Mouse (Mus musculus) skeletal muscle tissue, adult 2 months (tissue): Measurements from ENCODE around the gene Kcnh2.

Experiments used
- DNase-seq: peaks from one replicate; pipeline ENCODE4 v3.0.0-alpha.2; 2012; ENCODE audit warnings: low read depth, low spot score

Kcnh2 gene

DNA sequence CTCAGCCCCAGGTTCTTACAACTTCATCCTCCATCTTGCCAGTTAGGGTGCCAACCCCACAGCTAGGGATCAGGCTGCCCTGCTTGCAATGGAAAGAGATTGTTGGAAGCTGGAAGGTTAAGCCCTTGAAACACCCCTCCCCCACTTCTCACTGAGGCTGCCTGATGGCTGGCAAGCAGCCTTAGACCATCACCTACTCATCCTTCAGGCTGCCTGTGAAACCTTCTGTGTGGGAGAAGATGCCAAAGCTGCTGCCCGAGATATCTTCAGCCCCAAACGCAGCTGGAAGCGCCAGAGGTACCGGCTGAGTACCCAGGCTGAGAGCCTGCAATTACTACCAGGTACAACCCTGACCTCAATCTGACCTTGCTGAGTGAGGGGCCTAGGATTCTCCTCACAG lies 28.1 kb upstream of the Kcnh2 start:
- no peak for DNase-seq

DNA sequence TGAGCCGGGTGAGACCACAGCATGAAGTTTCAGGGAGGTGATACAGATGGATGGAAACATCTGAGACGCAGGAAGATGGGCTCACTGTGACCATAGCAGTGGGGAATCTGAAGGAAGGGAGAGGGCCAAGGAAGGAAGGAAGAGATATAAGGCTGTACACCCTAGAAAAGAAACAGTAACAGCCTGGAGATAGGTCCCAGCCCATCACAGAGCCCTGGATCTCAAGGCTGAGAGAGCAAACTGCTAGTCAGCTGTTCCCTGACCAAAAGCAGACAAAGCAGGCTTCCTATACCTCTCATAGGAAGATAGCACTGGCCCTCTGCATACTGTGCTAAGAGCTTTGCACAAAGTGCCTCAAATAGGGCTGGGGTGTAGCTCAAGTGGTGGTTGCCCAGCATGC lies 27.3 kb upstream of the Kcnh2 start:
- DNase-seq = no peak

DNA sequence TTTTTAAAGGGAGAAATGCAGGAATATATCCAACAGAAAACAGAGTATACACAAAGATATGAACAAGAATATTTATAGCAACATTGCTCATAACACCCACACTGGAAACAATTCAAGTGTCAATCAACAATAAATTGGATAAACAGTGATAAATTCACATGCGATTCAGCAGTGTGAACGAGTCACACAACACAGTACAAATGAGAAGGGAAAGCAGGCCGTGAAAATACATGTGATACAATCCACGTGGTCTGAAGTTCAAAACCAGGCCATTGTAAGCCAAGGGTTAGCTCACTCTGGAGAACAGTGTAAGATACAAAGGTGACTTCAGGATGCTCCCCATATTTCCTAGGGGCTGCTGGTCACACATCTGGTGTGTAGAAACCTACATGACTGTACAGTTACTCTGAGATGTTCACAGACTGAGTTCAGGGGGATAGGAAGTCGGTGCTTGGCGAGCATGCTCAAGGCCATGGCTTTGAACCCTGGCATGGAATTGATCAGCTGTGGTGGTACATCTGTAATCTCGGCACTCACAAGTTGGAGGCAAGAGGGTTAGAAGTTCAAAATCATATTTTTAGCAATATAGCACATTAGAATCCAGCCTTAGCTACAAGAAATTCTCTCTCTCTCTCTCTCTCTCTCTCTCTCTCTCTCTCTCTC lies 23.4 kb upstream of the Kcnh2 start:
- no peak for DNase-seq

DNA sequence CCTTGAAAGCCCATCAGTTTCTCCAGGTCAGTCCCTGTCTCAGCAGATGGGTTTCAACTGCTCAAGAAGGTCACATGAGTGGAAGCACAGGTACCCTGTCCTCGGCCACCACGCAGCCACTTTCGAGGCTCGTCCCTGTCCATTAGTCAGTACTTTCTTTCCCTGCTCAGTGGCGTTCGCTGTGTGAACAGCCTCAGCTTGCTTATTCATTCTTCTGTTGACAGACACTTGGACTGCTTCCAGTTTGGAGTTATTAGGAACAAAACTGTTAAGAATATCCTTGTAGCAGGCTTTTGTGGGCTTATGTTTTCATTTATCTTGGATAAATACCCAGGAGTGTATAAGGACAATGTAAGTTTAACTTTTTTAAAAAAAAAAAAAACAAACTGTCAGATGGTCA lies 22.8 kb upstream of the Kcnh2 start:
- DNase-seq = no peak

DNA sequence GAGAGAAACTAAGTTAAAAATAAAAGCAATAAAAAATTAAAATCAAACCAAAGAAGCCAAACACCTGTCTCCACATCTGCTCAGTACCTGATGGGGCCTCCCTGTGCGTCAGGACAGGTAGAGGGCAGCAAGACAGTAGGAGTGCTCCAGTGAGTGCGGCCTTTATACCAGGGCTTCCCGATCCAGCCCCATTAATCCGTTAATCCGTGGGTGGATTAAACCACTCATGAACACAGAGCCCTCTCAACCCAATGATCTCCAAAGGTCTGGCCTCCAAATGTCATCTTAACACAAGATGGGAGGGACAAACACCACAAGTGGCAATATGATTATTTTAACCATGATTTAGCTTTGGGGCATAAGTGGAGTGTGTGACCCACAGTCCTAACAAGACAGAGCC lies 22.4 kb upstream of the Kcnh2 start:
- DNase-seq = no peak

DNA sequence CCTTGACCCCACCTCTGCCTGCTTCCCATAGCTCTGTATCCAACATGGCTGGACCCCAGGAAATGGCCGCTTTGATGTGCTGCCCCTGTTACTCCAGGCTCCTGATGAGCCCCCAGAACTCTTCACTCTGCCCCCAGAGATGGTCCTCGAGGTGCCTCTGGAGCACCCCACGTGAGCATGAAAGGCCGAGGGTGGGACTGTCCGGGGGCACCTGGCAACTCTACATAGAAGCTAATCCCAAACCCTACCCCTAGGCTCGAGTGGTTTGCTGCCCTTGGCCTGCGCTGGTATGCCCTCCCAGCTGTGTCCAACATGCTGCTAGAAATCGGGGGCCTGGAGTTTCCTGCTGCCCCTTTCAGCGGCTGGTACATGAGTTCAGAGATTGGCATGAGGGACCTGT lies 18.4 kb upstream of the Kcnh2 start:
- DNase-seq = no peak

DNA sequence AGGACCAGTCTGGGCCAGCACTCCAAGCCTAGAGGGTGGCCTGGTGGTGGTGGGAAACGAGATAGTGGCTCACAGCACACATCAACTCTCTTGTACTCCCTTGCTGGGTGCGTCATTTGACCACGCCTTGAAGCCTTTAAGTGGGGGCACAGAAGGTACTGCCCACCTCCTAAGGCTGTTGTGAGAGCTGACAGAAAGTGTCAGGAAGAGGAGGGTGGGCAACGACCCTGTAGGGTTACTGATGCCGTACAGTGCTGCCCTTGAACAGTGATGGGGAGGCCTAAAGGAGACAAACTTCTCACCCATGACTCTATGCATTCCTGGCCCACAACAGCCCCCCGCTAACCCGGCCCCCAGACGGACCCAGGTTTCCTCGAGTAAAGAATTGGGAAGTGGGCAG lies 15.0 kb upstream of the Kcnh2 start:
- no peak for DNase-seq

DNA sequence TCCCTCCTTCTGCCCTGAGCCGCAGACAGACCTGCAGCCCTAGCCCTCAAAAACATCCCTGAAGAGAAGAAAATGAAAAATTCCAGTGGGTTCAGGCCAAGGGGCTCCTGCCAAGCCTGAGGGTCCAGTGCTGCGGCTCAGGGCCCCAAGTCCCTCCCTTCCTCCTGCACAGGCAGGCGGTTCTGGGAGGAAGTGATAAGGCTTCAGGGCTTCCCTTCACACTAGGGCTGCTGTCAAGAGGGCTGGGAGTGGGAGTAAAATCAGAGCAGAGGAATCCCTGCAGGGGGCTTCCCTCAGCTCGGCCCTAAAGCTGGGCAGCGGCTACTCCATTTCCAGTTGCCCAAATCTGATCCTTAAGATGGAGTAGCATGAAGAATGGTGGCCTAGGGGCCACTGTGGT lies 14.1 kb upstream of the Kcnh2 start:
- DNase-seq = no peak

DNA sequence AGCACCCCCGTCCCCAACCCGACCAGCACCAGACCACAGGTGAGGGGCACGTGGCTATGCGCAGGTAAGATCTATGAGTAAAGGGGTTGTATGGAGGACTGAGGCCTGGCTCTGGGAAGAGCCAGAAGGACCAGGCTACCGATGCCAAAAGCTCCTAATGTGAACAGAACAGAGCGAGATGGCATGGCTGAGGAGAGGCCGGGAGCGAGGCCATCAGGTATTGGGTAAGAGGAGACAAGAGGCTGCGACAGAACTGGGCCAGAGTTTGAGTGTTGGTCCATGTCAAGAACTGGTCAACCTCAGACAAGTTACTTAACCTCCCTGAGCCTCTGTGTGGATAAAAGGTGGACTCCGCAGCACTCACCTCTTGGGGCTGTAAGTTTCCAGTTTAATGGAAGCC lies 13.6 kb upstream of the Kcnh2 start:
- DNase-seq = no peak

DNA sequence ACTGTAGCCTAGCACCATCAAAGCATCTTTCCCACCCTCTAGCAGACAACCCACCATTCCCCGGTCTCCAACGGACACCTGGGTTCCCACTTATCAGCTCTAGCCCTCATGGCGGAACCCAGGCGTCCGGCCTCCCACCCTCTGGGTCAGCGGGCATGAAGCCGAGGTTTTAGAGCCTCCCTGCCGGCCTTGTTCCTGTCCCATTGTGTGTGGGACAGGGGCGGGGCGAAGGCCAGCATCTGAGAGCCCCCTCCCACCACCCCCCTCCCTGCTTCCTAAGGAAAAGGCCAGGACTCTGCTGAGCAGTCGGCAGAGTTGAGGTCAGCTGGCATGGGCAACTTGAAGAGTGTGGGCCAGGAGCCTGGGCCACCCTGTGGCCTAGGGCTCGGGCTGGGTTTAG lies 13.1 kb upstream of the Kcnh2 start, which contains the start of gene Nos3:
Gene Nos3 (plus strand): TSS at position 303 of the 400 bp plus-strand sequence.
- peak; percentile 29 for DNase-seq

DNA sequence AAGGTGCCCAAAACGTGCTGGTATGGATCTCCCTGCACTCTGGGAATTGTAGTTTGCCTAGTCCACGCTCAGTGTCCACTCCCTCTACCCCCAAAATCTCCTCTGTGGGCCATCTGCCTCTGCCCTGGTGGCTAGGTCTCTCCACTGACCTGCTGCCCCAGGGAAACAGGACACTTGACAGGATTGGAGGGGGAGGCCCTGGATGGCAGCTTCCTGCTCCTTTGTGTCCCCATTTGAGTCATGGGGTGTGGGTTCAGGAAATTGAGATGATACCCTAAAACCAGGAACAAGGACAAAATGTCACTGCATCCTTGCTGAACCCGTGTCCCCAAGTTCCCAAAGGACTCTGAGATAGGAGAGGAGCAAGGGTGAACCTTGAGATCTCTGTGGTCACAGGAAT lies 12.7 kb upstream of the Kcnh2 start:
- no peak for DNase-seq

DNA sequence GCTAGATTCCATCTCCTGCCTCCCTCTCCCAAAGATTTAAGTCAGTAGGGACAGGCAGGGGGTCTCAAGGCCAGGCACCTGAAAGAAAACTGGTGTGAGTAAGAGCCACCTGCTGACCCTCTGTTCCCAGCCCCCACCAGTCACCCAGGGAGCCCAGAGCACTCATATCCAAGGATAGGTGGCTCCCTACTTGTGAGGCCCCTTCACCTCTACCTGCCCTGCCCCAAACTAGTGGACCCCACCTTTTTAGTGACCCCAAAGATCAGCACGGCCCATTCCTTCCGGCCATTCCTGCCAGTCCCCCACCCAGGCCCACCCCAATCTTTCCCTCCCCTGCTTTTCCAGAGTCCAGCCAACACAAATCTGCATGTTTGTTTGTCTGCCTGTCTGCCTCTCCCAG lies 12.1 kb upstream of the Kcnh2 start:
- DNase-seq = no peak

DNA sequence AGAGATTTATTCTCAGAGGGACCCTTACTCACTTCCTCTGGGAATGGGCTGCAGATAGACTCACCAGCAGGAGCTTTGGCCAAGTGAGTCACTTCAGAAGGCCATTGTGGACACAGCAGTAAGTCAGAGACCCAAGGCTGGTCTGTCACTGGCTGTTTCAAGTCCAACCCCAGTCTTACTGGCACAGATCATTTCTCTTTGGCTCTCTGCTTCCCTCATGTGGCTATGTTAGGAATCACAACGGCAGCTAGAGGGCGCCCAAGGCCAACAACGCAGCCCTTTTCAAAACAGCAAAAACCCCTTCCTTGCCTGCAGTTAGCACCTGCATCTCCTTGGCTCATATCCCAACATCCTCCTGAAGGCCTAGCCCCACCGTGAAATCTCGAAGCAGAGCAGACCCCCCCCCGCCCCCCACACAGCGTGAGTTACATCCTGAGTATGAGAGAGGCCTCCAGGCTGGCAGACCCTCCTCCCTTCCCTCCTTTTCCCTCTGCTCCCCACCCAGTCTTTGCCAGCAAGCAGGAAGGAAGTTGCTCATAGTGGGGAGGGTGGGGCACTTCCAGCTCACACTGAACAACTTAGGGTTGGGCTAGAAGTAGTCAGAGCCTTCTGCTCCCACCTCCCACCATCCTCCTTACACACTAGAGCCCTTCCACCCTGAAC lies 9.5 kb upstream of the Kcnh2 start:
- peak; percentile 57 for DNase-seq

DNA sequence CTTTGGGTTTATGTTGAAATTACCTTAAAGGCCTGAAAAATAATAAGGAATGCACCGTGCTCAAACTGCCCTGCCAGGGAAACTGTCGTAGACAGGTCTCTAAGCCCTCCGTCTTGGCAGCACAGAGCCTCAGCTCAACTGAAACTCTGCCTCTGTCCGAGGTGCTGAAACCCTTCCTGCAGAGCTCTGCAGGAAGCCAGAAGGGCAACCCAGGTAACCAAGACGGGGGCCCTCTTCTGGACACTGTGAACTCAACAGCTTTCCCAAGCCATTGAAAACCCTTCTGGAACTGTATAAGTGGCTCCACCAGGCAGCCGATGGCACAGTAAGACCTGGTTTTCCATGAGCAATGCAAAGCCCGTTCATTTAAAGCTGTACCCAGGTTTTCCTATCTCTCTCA lies 6.1 kb upstream of the Kcnh2 start:
- peak; percentile 81 for DNase-seq

DNA sequence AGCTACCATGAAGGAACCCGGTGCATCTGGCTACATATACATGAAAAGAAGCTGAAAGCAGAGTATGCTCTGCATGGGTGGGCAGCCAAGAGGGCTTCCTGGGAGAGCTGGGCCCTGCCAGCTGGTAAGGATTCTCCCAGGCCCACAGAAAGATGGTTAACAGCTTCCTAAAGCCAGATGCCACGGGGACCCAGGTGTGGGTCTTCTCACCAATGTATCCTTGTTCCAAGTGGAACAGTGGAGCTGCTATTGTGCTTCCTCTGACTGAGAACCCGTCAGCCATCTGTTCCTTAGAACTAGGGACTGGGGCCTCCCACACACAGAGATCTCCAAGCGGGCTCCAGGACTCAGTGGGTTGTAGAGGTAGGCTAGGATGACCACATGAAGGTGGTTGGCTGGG lies 5.4 kb upstream of the Kcnh2 start:
- no peak for DNase-seq

DNA sequence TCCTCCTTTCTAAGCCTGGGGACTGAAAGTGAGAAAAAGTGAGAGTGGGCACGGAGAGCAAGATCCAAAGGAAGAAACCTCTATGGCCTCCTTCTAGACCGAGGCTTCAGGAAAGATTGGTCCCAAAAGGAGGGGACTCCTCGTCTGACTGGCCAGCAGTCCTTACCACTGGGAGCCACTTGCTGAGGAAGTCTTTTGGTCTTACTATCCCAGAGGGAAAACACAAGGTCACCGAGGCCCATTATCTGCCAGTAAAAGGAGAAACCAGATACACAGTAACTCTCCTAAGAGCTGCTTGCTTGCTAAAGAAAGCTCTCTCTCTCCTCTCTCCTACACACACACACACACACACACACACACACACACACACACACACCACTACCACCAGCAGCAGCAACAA lies 1.9 kb upstream of the Kcnh2 start:
- DNase-seq = no peak

DNA sequence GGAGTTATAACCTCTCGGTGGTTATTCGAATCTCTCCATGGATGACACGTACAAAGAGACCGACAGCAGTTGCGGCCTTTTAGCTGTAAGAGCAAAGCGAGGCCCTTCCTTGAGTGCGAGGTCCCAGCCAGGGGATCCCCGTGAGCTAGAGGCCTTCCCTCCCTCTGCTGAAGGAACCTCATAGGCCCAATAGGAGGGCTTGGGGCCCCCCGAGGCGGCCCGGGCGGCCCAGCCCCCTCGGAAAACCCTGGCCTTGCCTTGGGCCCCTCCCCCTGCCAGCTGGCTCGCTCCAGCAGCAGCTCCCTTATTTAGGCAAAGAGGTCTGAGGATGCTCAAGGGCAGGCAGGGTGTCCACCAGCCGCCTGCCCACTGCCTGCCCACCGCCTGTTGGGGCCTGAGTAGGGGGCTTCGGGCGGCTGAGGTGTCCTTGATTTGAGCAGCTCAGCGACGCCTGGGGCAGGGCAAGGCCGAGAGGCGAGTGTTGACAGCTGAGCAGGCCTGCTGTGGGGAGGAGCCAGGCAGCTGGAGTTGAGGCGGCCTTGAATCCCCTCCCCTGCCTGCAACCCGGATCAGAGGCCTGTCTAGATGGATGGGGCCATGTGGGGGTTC lies 951 bp upstream of the Kcnh2 start:
- DNase-seq = no peak

DNA sequence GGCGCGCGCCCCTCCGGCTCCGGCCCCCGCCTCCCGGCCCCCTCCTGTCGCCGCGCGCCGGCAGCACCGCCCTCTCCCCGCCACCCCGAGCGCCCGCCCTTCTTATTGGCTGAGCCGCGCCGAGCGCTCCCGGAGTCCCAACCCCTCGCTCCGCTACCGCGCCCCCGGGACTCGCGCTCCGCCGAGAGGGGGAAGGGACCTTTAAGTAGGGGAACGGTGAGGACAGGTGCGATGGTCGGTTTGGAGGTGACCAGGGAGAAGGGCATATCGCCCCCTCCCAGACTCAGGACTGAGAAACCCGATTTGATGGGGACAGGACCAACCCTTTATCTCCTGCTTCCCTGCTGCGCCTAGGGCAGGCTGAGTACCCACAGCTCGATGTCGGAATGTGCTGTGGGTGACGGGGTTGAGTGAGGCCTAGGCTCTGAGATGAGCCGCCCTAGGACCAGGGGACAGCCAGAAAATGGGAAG lies 332 bp upstream of the Kcnh2 start:
- DNase-seq = no peak

DNA sequence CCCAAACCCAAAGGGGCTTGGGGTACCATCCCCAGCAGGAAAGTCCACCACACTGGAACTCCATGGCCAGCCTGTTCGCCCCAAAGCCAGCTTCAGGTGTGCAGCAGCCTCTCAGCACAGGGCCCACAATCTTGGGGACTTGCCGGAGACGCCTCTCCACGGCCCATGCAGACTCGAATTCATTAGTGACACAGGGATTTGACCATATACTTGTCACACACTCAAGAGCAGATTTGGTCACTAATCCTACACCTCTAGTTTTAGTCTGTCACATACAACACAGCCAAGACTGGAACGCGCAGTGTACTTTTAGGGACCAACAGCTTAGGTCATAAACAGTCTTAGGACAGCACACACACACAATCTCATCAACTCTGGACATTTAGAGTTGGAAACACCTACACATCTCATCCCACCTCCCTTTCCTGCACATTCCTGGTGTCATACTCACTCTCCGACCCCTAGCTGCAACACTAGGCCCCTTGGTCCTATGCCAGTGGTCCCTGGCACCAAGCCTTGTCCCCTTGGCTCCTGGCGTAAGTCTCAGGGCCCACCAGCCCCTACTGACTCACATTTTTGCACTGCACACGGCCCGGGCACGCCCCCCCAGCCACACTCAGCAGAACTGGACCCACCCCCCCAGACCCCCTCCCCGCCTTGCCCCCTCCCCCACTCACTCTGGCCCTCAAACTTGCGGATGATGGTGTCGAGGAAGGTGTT lies 713 bp downstream of the Kcnh2 start:
- no peak for DNase-seq

DNA sequence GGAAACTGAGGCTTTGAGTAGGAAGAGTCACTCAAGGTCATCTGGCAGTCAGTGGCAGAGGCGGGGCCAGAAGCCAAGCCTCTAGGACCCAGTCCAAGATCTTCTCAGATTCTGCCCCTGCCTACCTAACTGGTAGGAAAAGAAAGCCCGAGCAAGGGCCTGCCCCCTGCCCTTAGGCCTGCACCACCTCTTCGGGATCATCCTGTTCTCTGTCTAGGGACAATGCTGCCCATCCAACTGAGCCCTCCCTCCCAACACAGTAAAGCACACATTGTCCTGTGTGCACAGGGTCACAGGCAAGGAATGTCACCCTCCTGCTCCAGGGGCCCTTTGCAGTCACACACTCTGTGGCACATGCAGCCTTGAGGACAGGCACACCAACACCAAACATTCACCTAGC lies 1.3 kb downstream of the Kcnh2 start:
- DNase-seq = no peak

DNA sequence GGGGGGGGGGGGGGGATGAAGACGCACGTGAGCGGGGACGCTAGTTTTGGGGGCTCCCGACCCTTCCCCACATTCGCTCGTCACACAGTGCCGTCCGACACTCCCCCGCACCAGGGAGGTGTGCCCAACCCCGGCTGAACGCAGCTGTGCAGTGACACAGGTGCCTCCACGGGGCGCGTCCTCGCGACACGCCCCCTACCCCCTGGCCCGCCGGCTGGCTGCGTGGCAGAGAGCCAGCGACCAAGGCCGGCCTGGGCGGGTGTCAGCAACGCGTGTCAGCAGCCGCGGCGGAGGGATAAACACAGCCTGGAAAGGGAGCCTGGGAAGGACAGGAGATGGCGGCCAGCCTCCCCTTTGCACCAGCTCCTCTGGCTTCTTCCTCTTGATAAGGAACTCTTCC lies 2.9 kb downstream of the Kcnh2 start:
- no peak for DNase-seq

DNA sequence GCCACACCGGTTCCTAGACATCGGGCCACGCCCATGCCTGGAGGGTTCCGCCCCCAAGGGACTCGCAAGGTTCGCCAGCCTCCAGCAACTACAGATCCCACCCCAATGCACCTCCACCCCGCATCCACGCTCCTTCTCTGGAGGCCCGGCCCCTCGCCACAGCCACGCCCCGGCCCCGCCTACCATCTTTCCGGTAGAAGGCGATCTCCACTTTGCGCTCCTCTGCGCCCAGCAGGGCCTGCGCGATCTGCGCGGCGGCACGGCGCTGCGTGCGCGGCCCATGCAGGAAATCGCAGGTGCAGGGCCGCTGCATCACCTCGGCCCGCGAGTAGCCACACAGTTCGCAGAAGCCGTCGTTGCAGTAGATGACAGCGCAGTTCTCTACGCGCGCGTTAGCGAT lies 3.3 kb downstream of the Kcnh2 start:
- DNase-seq = no peak
